Mouse (Mus musculus) spleen, adult 2 months (tissue): ENCODE data around the gene Rtp4. TPM values are rescaled to one million over a fixed set of nuclear protein-coding genes. Genes with fewer than 3 reads are reported as not detected.

ENCODE experiments used
- DNase-seq, 2 experiments: peaks; one replicate each; pipeline versions ENCODE4 v3.0.0 to v3.0.0-alpha.2; 2012 to 2021; ENCODE audit warnings: low spot score in 2 of 2, low read depth in 1 of 2
- H3K27ac ChIP-seq: fragments of 200-500 bp; 2 replicates; pipeline ENCODE4 v1.5.1; 2012; ENCODE audit warnings: low read length, inconsistent platforms; ENCODE audit not compliant: insufficient read depth
- H3K27me3 ChIP-seq: fragments of 200-500 bp; 2 replicates; pipeline ENCODE4 v1.6.1; 2012; ENCODE audit warnings: mild to moderate bottlenecking, moderate library complexity, low read length, inconsistent platforms; ENCODE audit not compliant: control insufficient read depth, insufficient read depth
- H3K36me3 ChIP-seq: fragments of 200-500 bp; 2 replicates; pipeline ENCODE4 v1.6.1; 2012; ENCODE audit warnings: mild to moderate bottlenecking, low read length, inconsistent platforms; ENCODE audit not compliant: control insufficient read depth, insufficient read depth
- H3K4me1 ChIP-seq: fragments of 200-500 bp; 2 replicates; pipeline ENCODE4 v1.6.1; 2011; ENCODE audit warnings: inconsistent platforms; ENCODE audit not compliant: control insufficient read depth, insufficient read depth, insufficient read length
- H3K4me3 ChIP-seq: fragments of 200-500 bp; 2 replicates; pipeline ENCODE4 v1.5.1; 2011; ENCODE audit warnings: mild to moderate bottlenecking, inconsistent platforms; ENCODE audit not compliant: insufficient read depth, insufficient read length; ENCODE audit errors: extremely low read depth
- CTCF ChIP-seq: fragments of 200-500 bp; IDR thresholded peaks from 2 replicates; pipeline ENCODE4 v1.5.1; 2011; ENCODE audit warnings: mild to moderate bottlenecking, inconsistent platforms; ENCODE audit not compliant: insufficient read depth, insufficient read length, insufficient replicate concordance; ENCODE audit errors: extremely low read depth
- POLR2A ChIP-seq: fragments of 200-500 bp; IDR thresholded peaks from 2 replicates; pipeline ENCODE4 v1.6.1; 2011; ENCODE audit warnings: low read depth, low read length, inconsistent platforms
- WGBS: fragments of 180-500 bp; shearing (Covaris S2); methylation state at CpG from one replicate; pipeline ENCODE4 v1.1.7; 2018; 5-methylcytosine and 5-hydroxymethylcytosine counted together
- polyA plus RNA-seq: library from polyadenylated mRNA; depleted of rRNA; stranded (reverse); fragments of >200 nt; gene quantifications from 2 replicates; pipeline ENCODE4 v1.2.3, GENCODE M21; 2012

The Rtp4 gene
- polyA plus RNA-seq, 1 experiment: 16.7 TPM

GRCm38 (mm10) chr16:23511166-23511935 is 8.7 kb upstream of the Rtp4 start:
- no peak for DNase-seq
- 86% methylated on average over 4 of the region's 4 CpGs for WGBS
- no peak overlapping the region for H3K27ac ChIP-seq
- H3K36me3 ChIP-seq: no peaks in the 10 kb centered on the region
- no peaks in the 10 kb centered on the region for H3K4me1 ChIP-seq
- TF ChIP-seq CTCF (no peak), POLR2A (no peak)
- H3K4me3 ChIP-seq: no peak overlapping the region
- no peaks in the 10 kb centered on the region for H3K27me3 ChIP-seq

- WGBS: 87% methylated on average over 1 of the region's 1 CpGs
- TF ChIP-seq POLR2A: no peak
- no peak for TF ChIP-seq CTCF
- Histone ChIP-seq H3K27ac (no peak overlapping the region), H3K4me1 (no peaks in the 10 kb centered on the region), H3K4me3 (no peak overlapping the region), H3K27me3 (no peaks in the 10 kb centered on the region), H3K36me3 (no peaks in the 10 kb centered on the region)
- no peak for DNase-seq
These were observed 6.7 kb upstream of the Rtp4 start for GRCm38 (mm10) chr16:23513401-23513800.

GRCm38 (mm10) chr16:23515766-23516165 is 4.3 kb upstream of the Rtp4 start:
- Histone ChIP-seq H3K27me3 (peaks cover 3% of the 10 kb centered on the region), H3K36me3 (no peaks in the 10 kb centered on the region), H3K4me3 (no peak overlapping the region), H3K4me1 (no peaks in the 10 kb centered on the region; the same call in 1 of the 2 replicates), H3K27ac (no peak overlapping the region)
- WGBS: 86% methylated on average over 3 of the region's 3 CpGs
- no peak for TF ChIP-seq POLR2A
- TF ChIP-seq CTCF: no peak
- no peak for DNase-seq

GRCm38 (mm10) chr16:23516606-23517005 is 3.5 kb upstream of the Rtp4 start:
- H3K4me1 ChIP-seq: no peaks in the 10 kb centered on the region; the same call in 1 of the 2 replicates
- no peak for DNase-seq
- H3K4me3 ChIP-seq: no peak overlapping the region
- no peak overlapping the region for H3K27ac ChIP-seq
- peaks cover 3% of the 10 kb centered on the region for H3K27me3 ChIP-seq
- TF ChIP-seq CTCF (no peak), POLR2A (no peak)
- WGBS: 71% methylated on average over 2 of the region's 2 CpGs
- H3K36me3 ChIP-seq: no peaks in the 10 kb centered on the region

GRCm38 (mm10) chr16:23517230-23517629 is 2.9 kb upstream of the Rtp4 start:
- WGBS: 82% methylated on average over 5 of the region's 5 CpGs
- Histone ChIP-seq H3K27ac (no peak overlapping the region), H3K4me1 (no peaks in the 10 kb centered on the region; the same call in 1 of the 2 replicates), H3K27me3 (peaks cover 3% of the 10 kb centered on the region), H3K36me3 (no peaks in the 10 kb centered on the region), H3K4me3 (no peak overlapping the region)
- TF ChIP-seq CTCF (no peak), POLR2A (no peak)
- no peak for DNase-seq

- Histone ChIP-seq H3K4me1 (no peaks in the 10 kb centered on the region; the same call in 1 of the 2 replicates), H3K4me3 (no peak overlapping the region), H3K27ac (no peak overlapping the region), H3K27me3 (peaks cover 3% of the 10 kb centered on the region), H3K36me3 (no peaks in the 10 kb centered on the region)
- no peak for DNase-seq
- TF ChIP-seq POLR2A (no peak), CTCF (no peak)
- WGBS: 87% methylated on average over 20 of the region's 20 CpGs
These were observed 2.1 kb upstream of the Rtp4 start for GRCm38 (mm10) chr16:23517754-23518566.
